Mouse (Mus musculus): ENCODE measurements at regions not wholly inside any gene's neighbourhood (a gene's known extent, or its start where the extent isn't known, plus 50 kb on each side); places are given as distances from the start of the nearest gene placed in this dataset.

GRCm38 (mm10) chr15:103102068-103102840 is 64.6 kb downstream of the Smug1 start:
- no peak for TF ChIP-seq POLR2A (IDR thresholded peaks at IDR 0.05; ENCODE audit: extremely low read depth, insufficient read depth, low read length)
- no peak for TF ChIP-seq CTCF (IDR thresholded peaks at IDR 0.05; ENCODE audit: low read depth, low read length)
